Mouse (Mus musculus): ENCODE measurements around the gene Gm17662. TPM values are rescaled to one million over a fixed set of nuclear protein-coding genes. Genes with fewer than 3 reads are reported as not detected.

The Gm17662 gene
- polyA plus RNA-seq, 2 experiments, result not detected

DNA sequence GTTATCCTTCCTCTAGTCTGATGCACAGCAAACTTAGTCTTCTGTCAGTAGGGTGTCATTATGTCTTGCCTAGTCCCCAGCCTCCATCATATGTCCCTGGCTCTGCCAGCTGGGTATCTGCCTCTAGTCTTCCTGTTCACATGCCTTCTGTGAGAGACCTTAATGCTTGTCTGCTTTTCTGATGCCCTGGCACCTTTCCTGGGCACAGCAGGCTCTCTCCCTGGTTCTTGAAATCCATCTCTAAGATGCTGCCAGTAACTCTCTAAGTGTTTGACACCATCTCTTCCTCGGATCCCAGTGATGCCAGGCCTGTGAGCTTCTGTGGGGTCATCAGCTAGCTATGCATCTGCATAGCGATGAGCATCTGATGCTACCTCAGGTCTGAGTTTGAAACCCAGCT lies 45.7 kb downstream of the Gm17662 start:
- H3K9me3 ChIP-seq (ENCODE audit: control insufficient read depth, low read length), result no peaks in the 10 kb centered on the region
- DNase-seq (ENCODE audit: low spot score), result no peak
- no peak overlapping the region for H3K4me3 ChIP-seq (replicated peaks; ENCODE audit: low read length)
- H3K4me2 ChIP-seq (replicated peaks; ENCODE audit: low read depth, low read length, severe bottlenecking), result no peak overlapping the region
- H3K4me1 ChIP-seq (ENCODE audit: control insufficient read depth, insufficient read depth, low read length), result no peaks in the 10 kb centered on the region
- no peak for ATAC-seq (ENCODE audit: low FRiP score, low read depth)
- H3K36me3 ChIP-seq (ENCODE audit: control insufficient read depth, insufficient read depth, low read length), result no peaks in the 10 kb centered on the region
- 84% methylated on average over 2 of the region's 2 CpGs for WGBS
- TF ChIP-seq POLR2A (IDR thresholded peaks at IDR 0.05; ENCODE audit: borderline replicate concordance, extremely low read depth, insufficient read depth, insufficient read length), result no peak
- no peak overlapping the region for H3K27ac ChIP-seq (replicated peaks; ENCODE audit: low read depth, low read length)
- no peak overlapping the region for H3K9ac ChIP-seq (ENCODE audit: low read depth, low read length, severe bottlenecking)
- H3K27me3 ChIP-seq (ENCODE audit: control insufficient read depth, insufficient read depth, low read length), result no peaks in the 10 kb centered on the region

DNA sequence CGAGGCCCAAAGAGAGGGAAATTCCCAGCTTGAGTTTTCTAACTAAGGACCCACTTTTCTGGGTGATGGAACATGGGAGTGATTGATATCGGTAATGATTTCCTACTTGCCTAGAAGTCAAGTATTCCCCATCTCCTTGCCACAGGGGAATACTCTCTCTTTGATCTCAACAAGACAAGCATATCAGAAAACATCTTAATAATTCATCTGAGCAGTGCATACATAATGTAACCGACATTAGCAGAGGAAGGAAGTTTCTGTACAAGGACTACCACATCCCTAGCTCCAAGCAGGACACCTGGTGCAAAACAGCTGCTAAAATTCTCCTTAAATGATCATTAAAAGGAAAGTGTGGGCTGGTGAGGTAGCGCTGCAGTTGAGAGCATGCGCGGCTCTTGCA lies 47.9 kb downstream of the Gm17662 start:
- 82% methylated on average over 6 of the region's 6 CpGs for WGBS
- Histone ChIP-seq H3K9ac (ENCODE audit: low read depth, low read length, severe bottlenecking) (no peak overlapping the region), H3K27me3 (ENCODE audit: control insufficient read depth, insufficient read depth, low read length) (no peaks in the 10 kb centered on the region), H3K4me2 (replicated peaks; ENCODE audit: low read depth, low read length, severe bottlenecking) (no peak overlapping the region), H3K9me3 (ENCODE audit: control insufficient read depth, low read length) (no peaks in the 10 kb centered on the region), H3K36me3 (ENCODE audit: control insufficient read depth, insufficient read depth, low read length) (no peaks in the 10 kb centered on the region), H3K4me1 (ENCODE audit: control insufficient read depth, insufficient read depth, low read length) (no peaks in the 10 kb centered on the region), H3K4me3 (replicated peaks; ENCODE audit: low read length) (no peak overlapping the region), H3K27ac (replicated peaks; ENCODE audit: low read depth, low read length) (no peak overlapping the region)
- no peak for DNase-seq (ENCODE audit: low spot score)
- ATAC-seq (ENCODE audit: low FRiP score, low read depth), result no peak
- TF ChIP-seq POLR2A (IDR thresholded peaks at IDR 0.05; ENCODE audit: borderline replicate concordance, extremely low read depth, insufficient read depth, insufficient read length), result no peak

Other genes with a start within 250 kb of the Gm17662 start
- gene C8b, start 91.0 kb upstream of the Gm17662 start, polyA plus RNA-seq (2012; rRNA removed), result not detected in 2 replicates
- gene C8b, start 91.0 kb upstream of the Gm17662 start, polyA plus RNA-seq (2014; fragmentation: Nextera tagmentation; extraction: Ambion mirVana), result not detected in 2 replicates
- gene C8a, start 19.1 kb downstream of the Gm17662 start, polyA plus RNA-seq (2012; rRNA removed), result 0.04 TPM in 1 of 2 replicates, not detected in the other
- gene C8a, start 19.1 kb downstream of the Gm17662 start, polyA plus RNA-seq (2014; fragmentation: Nextera tagmentation; extraction: Ambion mirVana), result not detected in 2 replicates
- gene Fyb2, start 56.1 kb downstream of the Gm17662 start, polyA plus RNA-seq (2012; rRNA removed), result 0.15 and 0.30 TPM in 2 replicates
- 0.39 TPM in 2 replicates for gene Fyb2, start 56.1 kb downstream of the Gm17662 start, polyA plus RNA-seq (2014; fragmentation: Nextera tagmentation; extraction: Ambion mirVana)